Mouse (Mus musculus): ENCODE measurements at regions not wholly inside any gene's neighbourhood (a gene's known extent, or its start where the extent isn't known, plus 50 kb on each side); places are given as distances from the start of the nearest gene placed in this dataset.

GRCm38 (mm10) chr7:130042296-130042910 is 450.7 kb downstream of the Wdr11 start:
- no peak for DNase-seq

DNA sequence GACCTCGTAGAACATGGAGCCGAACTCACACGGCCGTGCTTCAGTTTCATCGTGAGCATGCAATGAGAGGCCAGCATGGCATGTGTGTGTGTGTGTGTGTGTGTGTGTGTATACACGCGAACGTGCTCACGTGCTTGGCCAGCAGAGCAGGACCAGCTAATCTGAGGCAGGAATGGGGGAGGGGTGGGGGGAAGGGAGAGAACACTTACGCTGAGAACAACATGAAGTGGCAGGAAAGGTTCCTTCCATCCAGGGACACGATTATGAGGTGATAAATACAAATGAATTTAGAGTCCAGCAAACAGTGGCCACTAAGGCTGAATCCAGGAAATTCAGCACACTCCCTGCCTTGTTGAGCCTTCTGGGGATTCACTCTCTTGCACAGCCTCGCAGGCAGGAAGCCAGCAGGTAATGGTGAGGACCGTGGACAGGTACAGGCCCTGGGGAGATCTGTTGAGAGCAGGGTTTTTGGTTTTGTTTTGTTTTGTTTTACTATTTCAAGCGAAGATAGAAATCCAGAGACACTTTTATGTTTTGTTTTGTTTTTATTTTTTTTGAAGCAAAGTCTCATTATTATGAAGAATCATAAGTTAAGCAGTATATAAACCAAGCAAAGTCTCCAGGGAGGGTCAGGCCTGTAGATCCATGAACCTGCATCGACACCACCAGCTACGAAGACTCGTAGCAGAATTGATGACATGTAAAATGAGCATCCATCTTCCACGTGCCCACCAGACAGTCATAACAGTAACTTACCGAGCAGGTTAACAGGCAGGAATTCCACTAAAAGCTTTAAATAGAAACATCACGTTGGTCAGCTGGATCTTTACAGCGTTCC is 452.0 kb downstream of the Wdr11 start:
- DNase-seq, result no peak

GRCm38 (mm10) chr7:130044235-130044553 is 452.5 kb downstream of the Wdr11 start:
- no peak for DNase-seq

DNA sequence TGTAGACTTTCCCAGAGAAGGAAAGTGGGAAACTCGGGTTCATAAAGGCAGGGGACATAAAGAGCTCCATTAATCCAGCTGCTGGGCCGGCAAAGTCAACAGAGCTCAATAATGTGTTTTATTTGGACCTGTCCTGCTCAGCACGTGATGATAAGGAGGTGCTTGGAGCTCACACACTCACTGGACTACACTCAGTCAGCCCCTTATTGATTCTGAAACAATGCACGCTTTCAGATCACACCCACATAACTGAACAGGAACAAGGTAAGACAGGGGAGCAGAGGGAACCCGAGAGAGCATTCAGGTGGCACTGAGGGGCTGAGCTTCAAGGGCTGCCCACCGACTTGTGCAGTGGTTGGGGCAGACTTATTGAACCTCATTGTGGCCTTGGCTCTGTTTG is 452.9 kb downstream of the Wdr11 start:
- DNase-seq, result no peak

GRCm38 (mm10) chr7:130046086-130046485 is 454.4 kb downstream of the Wdr11 start:
- DNase-seq, result peak; percentile 2

DNA sequence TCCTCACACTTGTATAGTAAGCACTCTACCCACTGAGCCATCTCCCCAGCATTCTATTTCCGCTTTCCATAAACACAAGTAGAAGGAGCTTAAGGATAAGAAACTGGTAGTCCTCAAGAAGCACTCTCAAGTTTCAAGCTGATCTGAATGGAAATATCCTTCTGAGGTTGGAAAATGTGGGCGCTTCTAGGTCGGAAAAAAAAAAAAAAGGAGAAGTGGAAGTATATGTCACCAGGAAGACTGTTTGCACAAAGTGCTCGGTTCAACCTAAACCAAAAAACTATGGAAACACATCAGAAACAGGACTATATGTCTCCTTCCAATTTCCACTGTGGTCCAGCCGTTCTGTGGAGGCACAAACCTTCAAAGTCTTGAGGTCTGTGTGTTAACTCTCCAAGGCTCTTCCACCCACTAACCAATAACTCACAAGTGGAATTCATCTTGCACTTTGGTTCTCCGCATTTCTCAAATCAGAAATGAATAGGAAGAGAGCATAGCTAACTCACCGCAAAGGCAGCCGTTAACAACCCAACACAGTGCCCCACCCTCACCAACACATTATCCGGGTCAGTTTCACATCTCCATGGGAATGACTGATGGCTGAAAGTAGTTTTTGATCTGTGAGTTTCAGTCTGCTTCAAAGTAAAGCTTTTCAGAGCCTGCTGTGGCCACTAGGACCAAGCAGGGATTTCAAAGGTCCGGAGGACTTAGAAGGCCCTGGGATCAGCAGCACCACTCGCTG is 455.8 kb downstream of the Wdr11 start:
- no peak for DNase-seq

DNA sequence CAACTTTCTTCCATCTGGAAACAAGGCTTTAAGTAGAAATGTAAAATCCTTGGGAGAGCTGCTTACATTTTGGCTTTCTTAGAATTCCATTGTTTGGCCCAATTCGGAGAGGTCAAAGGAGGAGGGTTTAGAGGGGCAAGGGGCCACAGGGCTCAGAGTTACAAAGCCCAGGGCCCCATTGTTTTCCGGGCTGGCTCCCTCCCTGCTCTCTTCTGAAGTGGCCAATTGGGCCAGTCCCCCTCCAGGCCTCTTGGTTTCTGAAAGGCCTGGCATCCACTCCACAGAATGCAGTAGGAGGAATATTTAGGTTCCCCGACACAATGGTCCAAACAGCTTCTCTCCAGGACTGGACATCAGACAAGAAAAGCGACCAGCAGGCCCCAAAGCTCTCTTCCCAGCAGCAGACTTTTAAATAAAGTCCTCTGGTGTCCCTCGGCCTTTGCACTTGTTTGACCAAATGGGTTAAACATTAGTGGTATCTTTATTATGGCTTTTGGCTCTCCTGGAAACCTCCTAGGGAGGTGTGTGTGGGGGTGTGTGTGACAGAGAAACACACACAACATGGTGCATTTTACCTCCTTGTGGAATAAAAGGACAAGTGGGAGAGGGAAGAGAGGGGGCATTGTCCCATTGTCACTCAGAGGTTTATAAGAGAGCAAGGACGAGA is 456.6 kb downstream of the Wdr11 start:
- no peak for DNase-seq

DNA sequence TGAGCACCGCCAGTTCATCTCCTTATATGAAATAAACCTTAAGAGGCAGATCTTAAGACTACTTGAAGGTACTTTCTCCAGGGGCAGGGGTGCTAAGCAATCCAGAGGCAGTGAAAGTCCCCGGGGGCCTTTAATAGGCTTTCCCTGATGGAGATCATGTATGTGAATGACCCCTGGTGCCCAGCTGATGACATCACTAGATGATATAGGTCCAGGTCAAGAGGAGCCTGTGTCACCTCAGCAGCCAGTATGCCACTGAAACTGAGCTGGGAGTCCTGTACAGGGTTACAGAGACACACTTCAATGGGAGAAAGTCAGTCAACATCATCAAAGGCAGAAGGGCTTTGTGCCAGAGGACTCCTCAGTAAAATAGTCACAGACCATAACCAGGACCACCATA is 457.8 kb downstream of the Wdr11 start:
- no peak for DNase-seq

GRCm38 (mm10) chr7:130050120-130050519 is 458.5 kb downstream of the Wdr11 start:
- DNase-seq, result no peak

GRCm38 (mm10) chr7:130052376-130052775 is 460.7 kb downstream of the Wdr11 start:
- DNase-seq, result no peak

- DNase-seq, result no peak
These were observed 462.5 kb downstream of the Ate1 start for GRCm38 (mm10) chr7:130057708-130058107.

DNA sequence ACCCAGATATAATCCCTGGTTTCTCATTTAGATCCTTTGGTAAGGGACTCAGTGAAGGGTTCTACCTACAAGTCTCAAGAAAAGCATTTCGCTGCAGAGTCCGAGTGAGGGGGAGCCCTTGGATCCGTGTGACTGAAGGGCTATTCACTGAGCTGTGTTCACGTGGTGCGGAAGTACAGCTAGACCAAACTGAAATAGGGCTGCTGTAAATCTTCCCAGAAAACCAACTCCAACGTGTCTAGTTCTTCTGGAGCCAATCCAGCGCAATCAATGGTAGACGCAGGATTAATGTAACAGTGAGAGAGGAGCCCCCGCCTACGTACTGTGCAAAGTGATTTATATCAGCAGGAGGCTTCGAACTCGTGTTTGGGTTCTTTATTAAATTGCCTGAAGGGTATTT is 461.9 kb downstream of the Ate1 start:
- no peak for DNase-seq

GRCm38 (mm10) chr7:130059684-130060607 is 460.2 kb downstream of the Ate1 start:
- DNase-seq, result no peak

DNA sequence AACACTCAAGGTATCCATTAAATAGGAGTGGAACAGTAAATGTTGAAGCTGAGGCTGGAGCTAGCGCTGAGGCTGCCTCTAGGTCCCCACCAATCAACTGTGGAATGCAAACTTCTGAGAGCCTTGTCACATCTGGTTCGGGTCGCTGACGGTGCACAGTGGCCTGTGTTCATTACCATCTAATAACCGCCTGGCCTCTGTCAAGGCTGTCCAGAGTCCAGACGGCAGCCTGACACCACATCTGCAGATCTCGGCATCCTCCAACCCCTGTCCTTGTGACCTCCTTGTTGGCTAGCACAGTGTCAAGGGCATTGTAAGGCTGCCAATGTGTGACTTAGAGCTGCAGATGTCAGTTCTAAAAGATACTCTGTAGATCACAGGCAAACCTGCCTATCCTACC is 455.7 kb downstream of the Ate1 start:
- no peak for DNase-seq

DNA sequence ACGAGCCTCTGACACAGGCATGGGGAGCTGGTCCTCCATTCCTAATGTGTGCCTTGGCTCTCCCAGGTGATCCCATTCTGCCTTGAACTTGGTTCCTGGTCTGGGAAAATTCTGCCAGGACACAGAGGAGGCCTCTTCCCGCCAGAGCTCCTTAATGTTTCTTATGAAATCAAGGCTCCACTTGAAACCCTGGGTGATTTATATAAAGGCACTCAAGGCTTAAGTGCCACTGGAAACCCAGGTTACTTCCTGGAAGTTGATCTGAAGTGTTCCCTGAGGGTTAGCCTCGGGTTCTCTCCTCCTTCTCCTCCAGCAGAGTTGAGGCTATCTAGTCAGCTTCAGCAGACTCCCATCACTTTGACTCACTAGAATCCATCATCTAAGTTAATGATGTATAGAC is 451.9 kb downstream of the Ate1 start:
- DNase-seq, result no peak

GRCm38 (mm10) chr7:130073388-130073787 is 446.8 kb downstream of the Ate1 start:
- DNase-seq, result no peak

DNA sequence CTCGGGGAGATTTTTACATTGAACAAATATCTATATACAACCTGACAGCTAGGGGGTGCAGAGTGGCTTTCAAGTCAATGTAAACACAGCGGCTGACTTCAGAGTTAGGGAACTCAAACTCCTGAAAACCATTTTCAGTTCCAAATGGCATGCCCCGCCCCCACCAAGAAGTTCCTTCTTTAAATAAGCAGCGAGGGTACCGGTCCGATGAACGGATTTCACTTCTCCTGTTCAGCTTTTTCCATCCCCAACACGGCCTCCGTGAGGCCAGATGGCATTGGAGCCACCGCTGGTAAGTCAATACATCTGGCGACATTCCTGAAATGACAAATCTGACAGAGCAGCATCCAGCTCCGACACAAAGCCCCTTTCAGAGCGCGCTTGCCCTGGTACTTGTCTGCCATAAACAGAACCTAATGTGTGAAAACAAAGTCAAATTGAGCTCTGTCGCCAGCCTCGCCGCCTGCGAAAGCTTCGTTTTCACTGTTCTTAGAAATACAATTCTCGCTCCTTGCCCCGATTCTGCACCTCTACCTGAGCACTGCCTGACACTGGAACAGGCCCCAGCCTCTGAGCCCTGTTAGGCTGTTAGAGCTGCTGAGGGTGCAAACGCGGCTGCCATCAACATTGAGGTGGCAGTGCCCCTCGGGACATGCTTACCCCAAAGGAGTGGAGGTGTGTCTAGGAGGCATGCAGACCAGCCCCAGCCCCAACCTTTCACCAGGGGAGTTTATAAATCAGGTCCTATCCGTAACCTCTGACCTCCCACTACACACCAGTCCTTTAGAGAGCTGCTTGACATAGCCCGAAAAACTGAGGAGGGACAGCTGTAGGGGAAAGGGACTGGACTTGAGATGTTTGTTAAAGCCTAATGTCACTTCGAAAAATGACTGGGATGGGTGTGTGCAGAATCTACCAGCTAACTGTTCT is 446.0 kb downstream of the Ate1 start:
- DNase-seq, result no peak

GRCm38 (mm10) chr7:130082662-130083061 is 437.5 kb downstream of the Ate1 start:
- no peak for DNase-seq

GRCm38 (mm10) chr7:130085706-130086105 is 434.5 kb downstream of the Ate1 start:
- DNase-seq, result no peak

DNA sequence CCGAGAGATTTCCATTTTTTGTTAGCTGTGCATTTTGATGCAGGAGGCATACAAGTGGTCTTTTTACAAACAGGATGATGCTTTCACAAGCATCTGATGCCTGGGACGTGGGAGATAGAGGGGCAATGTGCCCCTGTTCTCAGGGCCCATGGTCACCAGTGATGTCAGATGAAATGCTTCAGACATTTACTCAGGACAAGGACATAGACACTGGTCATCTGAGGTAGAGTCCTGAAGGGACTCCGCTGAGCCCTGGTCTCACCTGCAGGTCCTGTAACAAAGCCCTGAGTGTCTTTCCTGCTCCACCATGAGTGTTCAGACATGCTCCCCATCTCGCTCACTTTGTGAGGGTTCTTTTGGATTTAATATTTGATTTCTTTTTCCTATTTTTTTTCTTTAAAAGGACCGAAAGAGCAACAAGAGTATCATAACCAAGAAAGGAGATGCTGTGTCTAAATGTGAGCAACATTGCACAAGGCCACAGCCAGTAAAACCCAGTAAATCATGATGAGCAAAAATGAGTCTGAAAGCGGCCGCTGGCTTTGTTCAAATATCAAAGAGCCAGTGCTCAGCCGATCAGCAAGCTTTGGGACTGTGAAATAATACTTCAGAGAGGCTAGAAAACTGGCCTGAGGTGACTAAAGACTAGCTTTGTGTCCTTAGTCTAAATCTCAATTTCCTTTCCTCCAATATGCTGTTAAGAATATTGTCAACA is 430.1 kb downstream of the Ate1 start:
- no peak for DNase-seq

DNA sequence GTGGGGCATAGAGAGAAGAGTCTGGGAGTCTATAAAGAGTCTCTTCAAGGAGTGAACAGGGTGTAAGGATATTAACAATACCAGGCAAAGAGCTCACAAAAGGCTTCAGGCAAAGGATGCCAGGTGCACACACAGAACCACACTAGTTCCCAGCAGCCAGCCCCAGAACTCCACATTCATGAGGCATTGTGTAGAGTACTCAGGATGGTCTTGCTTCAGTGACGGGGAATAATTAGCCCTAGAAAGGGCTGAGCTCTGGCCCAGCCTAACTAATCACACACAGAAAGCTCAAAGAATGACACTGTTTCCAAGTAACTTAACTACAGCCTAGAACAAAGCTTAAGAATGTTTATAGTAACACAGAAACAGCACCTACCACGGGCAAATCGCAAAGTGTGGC is 428.2 kb downstream of the Ate1 start:
- DNase-seq, result no peak

Measured in cerebellum, adult 11 months (tissue).